Mouse (Mus musculus): ENCODE results near the gene Aco2.

DNA sequence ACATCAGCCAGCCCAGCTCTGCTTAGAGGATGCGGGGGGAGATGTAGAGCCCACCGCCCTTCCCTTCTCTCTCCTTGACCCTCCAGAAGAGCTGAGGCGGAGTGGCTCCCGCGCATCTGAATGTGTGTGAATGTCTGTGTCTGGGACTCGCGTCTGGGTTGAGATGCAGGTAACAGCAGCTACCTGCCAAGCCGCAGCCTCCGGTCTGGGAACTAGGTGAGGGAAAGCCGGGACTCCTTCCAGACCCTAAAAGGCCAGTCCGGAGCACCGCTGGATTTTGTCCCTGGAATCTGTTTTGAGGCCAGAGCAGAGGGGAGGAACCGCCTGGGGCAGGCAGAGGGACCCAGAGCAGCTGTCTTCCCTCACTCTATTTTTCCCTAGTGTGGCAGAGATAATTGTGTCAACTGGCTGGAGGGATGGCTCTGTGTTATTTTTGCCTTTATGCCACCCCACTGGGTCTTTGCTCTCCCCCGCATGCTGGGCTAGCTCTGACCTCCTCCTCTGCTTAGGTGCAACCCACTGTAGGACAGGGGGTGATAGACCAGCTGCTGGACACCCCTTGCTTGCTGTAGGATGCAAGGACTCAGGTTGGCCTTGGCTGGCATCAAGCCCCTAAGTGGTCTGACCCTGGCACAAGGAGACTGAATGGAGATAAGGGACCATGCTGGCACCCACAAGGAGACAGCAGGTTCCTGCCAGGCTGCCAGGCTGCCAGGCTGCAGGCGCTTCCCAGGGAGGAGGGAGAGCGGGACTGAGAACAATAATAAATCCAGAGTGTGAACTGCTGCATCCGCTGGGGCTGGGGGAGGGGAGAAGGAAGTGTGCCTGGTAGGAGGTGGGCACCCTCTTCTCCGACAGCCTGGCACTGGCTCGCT, 65.2 kb downstream of the Aco2 start:
- TF ChIP-seq POLR2A (IDR thresholded peaks at IDR 0.05; ENCODE audit: extremely low read depth, insufficient read depth, low read length) (no peak), CTCF (IDR thresholded peaks at IDR 0.05; ENCODE audit: low read depth, low read length) (no peak)
